Mouse (Mus musculus) heart, embryonic 10.5 days (tissue): ENCODE results near the gene Pxn. TPM values are rescaled to one million over a fixed set of nuclear protein-coding genes. Genes with fewer than 3 reads are reported as not detected.
"Not testable (repeated sequence)": the region's sequence is repeated elsewhere in the genome, so short reads cannot be mapped to it uniquely, and the experiment has no call there.

Experiments used
- DNase-seq: peaks from one replicate; pipeline ENCODE4 v3.0.0-alpha.2; 2017; ENCODE audit warnings: low spot score
- H3K27ac ChIP-seq: fragments of 300-500 bp; sonication (generic); 2 replicates; pipeline ENCODE4 v1.5.1; 2016; ENCODE audit warnings: mild to moderate bottlenecking
- H3K27me3 ChIP-seq: fragments of 300-500 bp; sonication (generic); 2 replicates; pipeline ENCODE4 v1.6.1; 2016; ENCODE audit warnings: mild to moderate bottlenecking; ENCODE audit not compliant: poor library complexity, insufficient read depth, severe bottlenecking
- H3K36me3 ChIP-seq: fragments of 300-500 bp; sonication (generic); 2 replicates; pipeline ENCODE4 v1.6.1; 2016; ENCODE audit warnings: mild to moderate bottlenecking, moderate library complexity
- H3K4me1 ChIP-seq: fragments of 300-500 bp; sonication (generic); 2 replicates; pipeline ENCODE4 v1.6.1; 2016; ENCODE audit warnings: mild to moderate bottlenecking
- H3K4me3 ChIP-seq: fragments of 300-500 bp; sonication (generic); 2 replicates; pipeline ENCODE4 v1.5.1; 2016; ENCODE audit warnings: mild to moderate bottlenecking, moderate library complexity
- H3K9me3 ChIP-seq: fragments of 300-500 bp; sonication (generic); 2 replicates; pipeline ENCODE4 v1.6.1; 2016; ENCODE audit warnings: mild to moderate bottlenecking, moderate library complexity
- WGBS: fragments of 180-500 bp; shearing (Covaris S2); methylation state at CpG from one replicate; pipeline ENCODE4 v1.1.7; 2016; 5-methylcytosine and 5-hydroxymethylcytosine counted together
- polyA plus RNA-seq: library from polyadenylated mRNA; unstranded; fragments of >200 nt; fragmentation: Nextera tagmentation; extraction: Ambion mirVana; gene quantifications from 2 replicates; pipeline ENCODE4 v1.2.1, GENCODE M21; 2016

The Pxn gene
- polyA plus RNA-seq, 1 experiment from 2014 or later = 30.3 TPM

DNA sequence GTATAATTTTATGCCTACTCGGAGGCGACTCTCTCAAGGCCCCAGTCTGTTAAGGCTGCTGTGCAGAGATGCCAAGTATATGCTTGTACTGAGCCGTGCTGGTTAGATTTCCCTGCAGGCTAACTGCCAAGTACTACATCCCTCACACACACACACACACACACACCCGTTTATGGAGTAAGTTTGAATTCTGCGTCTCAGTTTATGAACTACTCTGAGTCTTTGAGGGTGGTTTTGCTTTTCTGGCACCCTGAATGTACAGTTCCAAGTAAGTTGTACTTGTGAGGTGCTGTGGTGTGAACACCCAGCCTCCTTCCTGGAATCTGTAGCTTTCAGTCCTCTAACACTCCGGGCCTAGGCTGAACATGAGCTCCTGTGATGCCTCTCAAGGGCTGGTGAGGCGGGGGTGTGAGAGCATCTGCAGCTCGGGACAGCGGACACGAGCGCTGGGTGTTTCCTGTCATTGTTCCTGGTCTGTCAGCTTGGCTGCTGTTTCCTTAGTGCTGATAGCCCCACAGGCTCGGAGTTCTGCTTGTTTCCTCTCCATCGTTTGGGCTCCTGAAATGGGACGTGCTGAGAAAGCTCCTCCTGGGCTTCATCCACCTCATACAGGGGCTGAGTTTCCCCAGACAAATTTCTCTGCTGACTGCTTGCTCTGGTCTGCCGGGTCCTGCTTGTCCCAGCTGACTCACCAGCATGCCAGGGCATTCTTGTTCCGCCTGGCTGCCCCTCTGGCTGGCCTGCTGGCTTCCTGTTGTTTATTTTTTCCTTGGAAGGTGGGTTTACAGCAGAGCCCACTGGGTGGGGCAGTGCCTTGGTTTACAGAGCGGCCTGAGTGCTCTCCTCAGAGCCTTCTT is 66.4 kb downstream of the Pxn start:
- DNase-seq = peak; percentile 84
- 0 out of 2 replicates have a peak overlapping the region, but pooled peaks have one; percentile 18 for H3K4me3 ChIP-seq
- H3K27ac ChIP-seq = peak overlapping the region; percentile 81
- 49% methylated on average over 17 of the region's 17 CpGs for WGBS
- H3K27me3 ChIP-seq = no peaks in the 10 kb centered on the region
- H3K36me3 ChIP-seq = peaks cover 69% of the 10 kb centered on the region
- no peaks in the 10 kb centered on the region for H3K9me3 ChIP-seq
- peaks cover 37% of the 10 kb centered on the region for H3K4me1 ChIP-seq

DNA sequence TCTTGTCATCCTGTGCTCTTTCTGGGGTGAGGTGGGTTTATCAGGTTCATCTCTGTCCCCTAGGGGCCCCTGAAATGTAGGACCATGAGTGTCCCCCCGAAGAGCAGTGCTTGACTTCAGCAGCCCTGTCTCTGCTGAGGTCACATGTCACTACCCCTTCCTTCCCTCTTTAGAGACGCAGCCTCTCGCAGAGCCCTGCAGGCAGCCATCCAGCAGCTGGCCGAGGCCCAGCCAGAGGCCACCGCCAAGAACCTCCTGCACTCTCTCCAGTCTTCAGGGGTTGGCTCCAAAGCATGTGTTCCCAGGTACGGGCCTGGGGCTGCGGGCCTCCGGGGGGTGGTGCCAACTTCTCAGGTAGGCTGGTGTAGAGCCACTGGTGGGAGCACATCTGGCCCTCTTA is 68.5 kb downstream of the Pxn start:
- peaks cover 90% of the 10 kb centered on the region for H3K36me3 ChIP-seq
- peaks cover 23% of the 10 kb centered on the region for H3K4me1 ChIP-seq
- DNase-seq = no peak
- WGBS = 92% methylated on average over 8 of the region's 8 CpGs
- H3K4me3 ChIP-seq = no peak overlapping the region
- H3K27ac ChIP-seq = peak overlapping the region; percentile 38; the same call in 1 of the 2 replicates
- H3K27me3 ChIP-seq = no peaks in the 10 kb centered on the region
- no peaks in the 10 kb centered on the region for H3K9me3 ChIP-seq

DNA sequence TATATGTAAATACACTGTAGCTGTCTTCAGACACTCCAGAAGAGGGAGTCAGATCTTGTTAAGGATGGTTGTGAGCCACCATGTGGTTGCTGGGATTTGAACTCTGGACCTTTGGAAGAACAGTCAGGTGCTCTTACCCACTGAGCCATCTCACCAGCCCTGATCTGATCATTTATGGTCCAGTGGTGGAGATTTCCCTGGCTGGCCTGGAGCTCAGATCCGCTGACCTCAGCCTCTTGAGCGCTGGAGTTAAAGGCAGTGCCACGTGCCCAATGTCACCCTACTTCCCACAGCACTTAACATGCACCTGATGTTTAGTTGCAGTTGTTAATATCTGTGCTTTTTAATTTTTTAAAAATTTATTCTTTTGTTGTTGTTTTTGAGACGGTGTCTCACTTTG is 71.2 kb downstream of the Pxn start:
- H3K4me3 ChIP-seq, H3K27me3 ChIP-seq, DNase-seq, H3K27ac ChIP-seq, H3K9me3 ChIP-seq: not testable (repeated sequence)
- Histone ChIP-seq H3K4me1 (peaks cover 20% of the 10 kb centered on the region), H3K36me3 (peaks cover 96% of the 10 kb centered on the region)
- 91% methylated on average over 4 of the region's 4 CpGs for WGBS

DNA sequence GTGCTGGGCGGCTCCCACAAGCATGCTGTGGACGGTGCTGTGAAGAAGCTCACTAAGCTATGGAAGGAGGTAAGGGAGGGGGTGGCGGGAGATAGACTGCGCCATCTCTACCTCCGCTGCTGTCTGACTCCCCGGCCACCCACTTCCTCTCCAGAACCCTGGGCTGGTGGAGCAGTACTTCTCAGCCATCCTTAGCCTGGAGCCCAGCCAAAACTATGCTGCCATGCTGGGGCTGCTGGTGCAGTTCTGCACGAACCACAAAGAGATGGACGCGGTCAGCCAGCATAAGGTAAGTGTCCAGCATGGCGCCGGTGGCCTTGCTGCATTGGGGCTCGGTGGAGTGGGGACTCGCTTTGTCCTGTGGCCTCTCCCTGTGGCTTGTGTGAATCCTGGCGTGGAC is 72.4 kb downstream of the Pxn start:
- Histone ChIP-seq H3K9me3 (0 out of 2 replicates have a peak, but pooled peaks cover 11% of the 10 kb centered on the region), H3K36me3 (peaks cover 97% of the 10 kb centered on the region), H3K27ac (no peak overlapping the region), H3K4me3 (no peak overlapping the region), H3K27me3 (no peaks in the 10 kb centered on the region), H3K4me1 (0 out of 2 replicates have a peak, but pooled peaks cover 13% of the 10 kb centered on the region)
- DNase-seq = no peak
- WGBS = 94% methylated on average over 14 of the region's 14 CpGs

DNA sequence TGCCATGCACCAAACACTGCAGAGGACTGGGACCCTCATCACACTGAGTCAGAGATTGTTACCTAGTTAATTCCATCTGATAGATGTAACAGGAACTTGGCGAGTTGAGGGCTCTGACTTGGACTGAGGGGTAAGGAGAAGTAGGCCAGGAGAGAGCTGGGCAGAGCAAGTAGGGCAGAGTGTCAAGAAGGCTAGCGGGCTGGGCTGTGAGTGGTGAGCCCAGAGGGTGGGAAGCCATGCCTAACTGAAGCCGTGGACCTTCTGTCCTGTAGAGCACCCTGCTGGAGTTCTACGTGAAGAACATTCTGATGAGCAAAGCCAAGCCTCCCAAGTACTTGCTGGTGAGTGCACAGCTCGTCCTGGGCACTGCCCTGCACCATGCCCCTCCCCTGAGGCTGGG is 72.9 kb downstream of the Pxn start:
- no peak for DNase-seq
- WGBS = 80% methylated on average over 5 of the region's 5 CpGs
- Histone ChIP-seq H3K36me3 (peaks cover 97% of the 10 kb centered on the region), H3K4me1 (0 out of 2 replicates have a peak, but pooled peaks cover 9% of the 10 kb centered on the region), H3K27ac (no peak overlapping the region), H3K4me3 (no peak overlapping the region), H3K27me3 (no peaks in the 10 kb centered on the region), H3K9me3 (0 out of 2 replicates have a peak, but pooled peaks cover 11% of the 10 kb centered on the region)

DNA sequence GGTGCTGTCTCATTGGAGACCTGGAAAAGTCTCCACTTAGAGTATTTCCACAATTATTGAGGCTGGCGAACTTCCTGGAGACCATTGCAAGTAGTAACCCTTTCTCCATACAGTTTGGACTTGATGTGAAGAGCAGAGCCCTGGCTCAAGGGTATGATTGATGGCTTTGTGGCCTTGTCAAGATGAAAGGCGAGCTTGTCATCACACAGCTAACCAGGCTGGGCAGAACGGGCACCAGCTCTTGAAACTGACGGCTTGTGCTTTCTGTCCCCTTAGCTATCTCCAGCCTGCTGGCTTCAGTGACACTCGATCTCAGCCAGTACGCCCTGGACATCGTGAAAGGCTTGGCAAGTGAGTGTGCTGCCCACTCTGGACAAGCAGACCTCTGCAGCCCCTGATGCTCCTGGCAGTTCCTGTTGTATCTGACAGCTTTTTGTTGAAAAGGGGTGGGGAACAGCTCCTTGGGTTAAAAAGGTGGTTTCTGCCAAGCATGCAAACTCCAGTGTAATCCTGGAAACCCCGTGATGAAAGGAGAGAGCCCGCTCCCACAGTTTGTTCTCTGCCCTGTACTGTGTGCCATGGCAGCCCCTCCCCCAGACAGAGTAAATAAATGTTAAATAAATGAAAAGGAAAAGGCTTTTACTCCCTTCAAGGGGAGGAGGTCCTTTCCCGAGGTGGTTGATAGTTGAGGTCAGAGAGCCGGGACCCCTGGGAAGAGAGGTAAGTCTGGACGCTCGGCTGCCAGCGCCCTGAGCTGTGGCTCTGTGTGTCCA is 73.9 kb downstream of the Pxn start:
- Histone ChIP-seq H3K9me3 (0 out of 2 replicates have a peak, but pooled peaks cover 11% of the 10 kb centered on the region), H3K4me3 (no peak overlapping the region), H3K36me3 (peaks cover 97% of the 10 kb centered on the region), H3K27ac (no peak overlapping the region), H3K27me3 (no peaks in the 10 kb centered on the region), H3K4me1 (0 out of 2 replicates have a peak, but pooled peaks cover 7% of the 10 kb centered on the region)
- WGBS = 80% methylated on average over 14 of the region's 14 CpGs
- no peak for DNase-seq

DNA sequence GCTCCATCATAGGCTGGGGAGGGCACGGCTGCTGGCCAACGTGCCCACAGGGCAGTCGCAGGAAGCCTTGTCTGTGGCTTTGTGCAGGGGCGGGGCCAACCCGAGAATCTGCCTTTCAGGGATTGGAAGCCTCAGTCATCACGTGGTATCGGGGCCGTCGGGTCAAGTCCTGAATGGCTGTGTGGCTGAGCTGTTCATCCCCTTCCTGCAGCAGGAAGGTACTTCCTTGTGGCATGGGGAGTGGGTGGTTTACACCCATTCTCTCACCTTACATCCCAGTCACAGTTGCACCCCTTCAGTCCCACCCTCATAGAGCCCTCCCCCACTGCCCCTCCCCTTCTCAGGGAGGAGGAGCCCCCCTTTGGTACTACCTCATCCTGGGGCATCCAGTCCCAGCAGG is 75.2 kb downstream of the Pxn start:
- Histone ChIP-seq H3K27ac (no peak overlapping the region), H3K4me1 (0 out of 2 replicates have a peak, but pooled peaks cover 7% of the 10 kb centered on the region), H3K4me3 (no peak overlapping the region), H3K9me3 (0 out of 2 replicates have a peak, but pooled peaks cover 11% of the 10 kb centered on the region), H3K27me3 (no peaks in the 10 kb centered on the region), H3K36me3 (peaks cover 98% of the 10 kb centered on the region)
- no peak for DNase-seq
- 92% methylated on average over 9 of the region's 9 CpGs for WGBS

DNA sequence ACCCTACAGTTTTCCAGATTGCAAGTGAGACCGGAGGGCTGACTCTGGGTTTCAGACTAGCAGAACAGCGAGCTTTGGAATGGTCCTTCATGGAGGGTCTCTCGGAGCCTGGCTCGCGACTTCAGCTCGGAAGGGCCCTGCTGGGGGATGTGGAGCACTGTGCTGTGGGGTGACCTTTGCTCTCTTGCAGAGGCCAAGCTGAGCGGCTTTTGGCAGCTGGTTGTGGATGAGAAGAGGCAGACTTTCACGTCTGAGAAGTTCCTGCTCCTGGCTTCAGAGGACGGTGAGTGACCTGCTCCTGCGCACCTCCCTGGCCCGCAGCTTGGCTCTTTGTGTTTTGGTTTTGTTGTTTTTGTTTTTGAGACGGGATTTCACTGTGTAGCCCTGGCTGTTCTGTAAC is 79.1 kb downstream of the Pxn start:
- 90% methylated on average over 12 of the region's 12 CpGs for WGBS
- no peak overlapping the region for H3K27ac ChIP-seq

DNA sequence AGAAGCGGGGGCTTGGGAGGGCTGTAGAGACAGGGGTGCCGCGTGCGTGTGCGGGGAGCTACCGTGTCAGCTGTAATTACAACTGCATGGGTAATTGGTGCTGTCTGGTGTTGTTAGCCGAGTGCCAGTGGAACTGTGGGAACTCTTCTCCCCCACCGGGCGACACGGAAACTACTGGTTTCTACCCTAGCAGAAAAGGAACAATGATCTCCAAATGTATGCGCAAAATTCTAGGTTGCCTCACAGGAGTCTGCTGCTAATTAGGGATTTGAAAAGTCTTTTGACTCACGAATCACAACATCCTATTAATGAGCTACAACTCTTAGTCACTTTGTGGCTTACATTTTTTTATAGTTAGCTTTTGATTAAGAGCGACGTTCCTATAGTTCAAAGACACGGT is 79.7 kb downstream of the Pxn start:
- Histone ChIP-seq H3K9me3 (0 out of 2 replicates have a peak, but pooled peaks cover 11% of the 10 kb centered on the region), H3K27ac (no peak overlapping the region), H3K36me3 (peaks cover 97% of the 10 kb centered on the region), H3K27me3 (no peaks in the 10 kb centered on the region), H3K4me3 (no peak overlapping the region), H3K4me1 (no peaks in the 10 kb centered on the region)
- DNase-seq = no peak
- 94% methylated on average over 15 of the region's 15 CpGs for WGBS

More for the DNA sequence above, 79.1 kb downstream of the Pxn start:
- Histone ChIP-seq H3K36me3 (peaks cover 97% of the 10 kb centered on the region), H3K4me1 (0 out of 2 replicates have a peak, but pooled peaks cover 3% of the 10 kb centered on the region), H3K4me3 (no peak overlapping the region), H3K9me3 (0 out of 2 replicates have a peak, but pooled peaks cover 11% of the 10 kb centered on the region), H3K27me3 (no peaks in the 10 kb centered on the region)
- DNase-seq = no peak

DNA sequence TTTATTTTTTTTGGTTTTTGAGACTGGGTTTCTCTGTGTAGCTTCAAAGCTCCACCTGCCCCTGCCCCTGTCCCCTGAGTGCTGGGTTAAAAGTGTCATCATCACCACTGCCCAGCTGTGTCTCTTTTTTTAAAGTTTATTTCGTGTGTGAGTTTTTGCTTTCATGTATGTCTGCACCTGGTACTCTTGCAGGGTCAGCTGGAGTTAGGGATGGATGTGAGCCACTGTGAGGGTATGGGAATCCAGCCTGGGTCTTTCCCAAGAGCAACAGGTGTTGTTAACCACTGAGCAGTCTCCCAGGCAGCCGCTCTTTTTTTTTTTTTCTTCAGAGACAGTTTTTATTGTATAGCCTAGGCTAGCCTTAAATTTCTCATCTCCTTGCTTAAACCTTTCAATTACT is 80.3 kb downstream of the Pxn start:
- H3K27me3 ChIP-seq = no peaks in the 10 kb centered on the region
- H3K4me3 ChIP-seq = no peak overlapping the region
- 95% methylated on average over 2 of the region's 2 CpGs for WGBS
- no peak overlapping the region for H3K27ac ChIP-seq
- H3K4me1 ChIP-seq = no peaks in the 10 kb centered on the region
- peaks cover 97% of the 10 kb centered on the region for H3K36me3 ChIP-seq
- DNase-seq = no peak
- H3K9me3 ChIP-seq = 0 out of 2 replicates have a peak, but pooled peaks cover 10% of the 10 kb centered on the region

DNA sequence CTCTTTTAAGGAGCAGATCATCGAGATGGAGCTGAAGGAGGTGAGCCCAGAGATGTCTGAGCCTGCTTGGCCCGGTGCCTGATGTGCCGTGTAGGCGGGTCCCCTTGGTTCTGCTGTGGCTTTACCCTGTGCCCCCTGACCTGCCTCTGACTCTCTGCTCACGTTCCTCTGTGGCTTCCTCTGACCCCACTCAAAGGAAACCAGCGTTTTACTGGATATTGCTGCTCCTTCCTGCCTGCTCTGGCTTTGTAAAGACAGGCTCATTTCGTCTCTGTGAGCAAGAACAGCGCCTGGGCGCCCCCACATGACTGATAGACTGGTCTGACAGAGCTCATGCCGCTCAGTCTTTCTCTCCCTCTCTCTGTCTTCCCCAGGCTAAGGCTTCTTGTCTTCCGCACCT is 84.6 kb downstream of the Pxn start:
- peaks cover 14% of the 10 kb centered on the region for H3K4me1 ChIP-seq
- H3K4me3 ChIP-seq = no peak overlapping the region
- 81% methylated on average over 11 of the region's 11 CpGs for WGBS

DNA sequence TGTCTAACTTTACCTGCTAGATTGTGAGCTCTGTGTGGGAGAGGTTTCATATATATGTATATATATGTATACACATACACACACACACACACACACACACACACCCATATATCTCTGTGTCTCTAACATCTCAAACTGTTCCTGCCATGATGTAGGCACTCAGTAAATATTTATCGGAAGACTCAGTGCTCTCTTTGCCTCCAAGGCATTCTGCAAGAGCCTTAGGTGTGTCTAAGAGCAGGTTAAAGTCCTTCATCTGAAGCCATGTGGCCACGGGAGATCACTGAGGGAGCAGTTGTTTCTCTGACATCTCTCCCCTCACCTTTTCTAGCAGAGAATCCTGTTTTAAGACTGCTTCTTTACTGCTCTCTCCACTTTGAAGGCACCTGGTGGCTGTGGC is 85.0 kb downstream of the Pxn start:
- DNase-seq = no peak
- Histone ChIP-seq H3K4me1 (peaks cover 14% of the 10 kb centered on the region), H3K9me3 (no peaks in the 10 kb centered on the region), H3K27me3 (no peaks in the 10 kb centered on the region), H3K4me3 (no peak overlapping the region), H3K36me3 (peaks cover 97% of the 10 kb centered on the region), H3K27ac (no peak overlapping the region)
- WGBS = 97% methylated on average over 2 of the region's 2 CpGs

More for the DNA sequence above, 84.6 kb downstream of the Pxn start:
- peaks cover 97% of the 10 kb centered on the region for H3K36me3 ChIP-seq
- H3K27me3 ChIP-seq = no peaks in the 10 kb centered on the region
- no peak overlapping the region for H3K27ac ChIP-seq
- DNase-seq = no peak
- H3K9me3 ChIP-seq = no peaks in the 10 kb centered on the region

DNA sequence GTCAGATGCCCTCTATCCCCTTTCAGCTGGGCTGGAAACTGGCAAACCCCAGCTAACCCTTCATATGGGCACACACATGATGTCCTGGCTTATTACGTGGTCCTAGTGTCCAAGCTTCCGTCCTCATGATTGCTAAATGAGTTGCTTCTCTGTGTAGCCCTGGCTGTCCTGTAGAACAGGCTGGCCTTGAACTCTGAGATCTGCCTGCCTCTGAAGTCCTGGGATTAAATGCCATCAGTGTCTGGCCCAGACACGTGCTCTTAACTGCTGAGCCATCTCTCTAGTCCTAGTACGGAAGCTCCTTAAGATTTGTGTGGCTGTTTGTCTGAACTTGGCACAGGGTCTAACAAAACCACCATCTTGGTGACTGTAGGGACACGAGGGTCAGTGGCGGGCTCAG is 97.1 kb downstream of the Pxn start:
- no peak overlapping the region for H3K4me3 ChIP-seq
- 93% methylated on average over 6 of the region's 6 CpGs for WGBS
- peaks cover 97% of the 10 kb centered on the region for H3K36me3 ChIP-seq

More for the DNA sequence above, 97.1 kb downstream of the Pxn start:
- H3K27ac ChIP-seq = no peak overlapping the region
- H3K27me3 ChIP-seq = no peaks in the 10 kb centered on the region
- no peaks in the 10 kb centered on the region for H3K4me1 ChIP-seq
- DNase-seq = no peak
- no peaks in the 10 kb centered on the region for H3K9me3 ChIP-seq
